Mouse (Mus musculus) heart, postnatal 0 days (tissue): Measurements from ENCODE around the gene 4933424G06Rik.

Experiments
- CTCF ChIP-seq: IDR thresholded peaks from 2 replicates; pipeline ENCODE4 v1.5.1; 2016; ENCODE audit warnings: antibody characterized with exemption, control low read depth, low read depth
- EP300 ChIP-seq: IDR thresholded peaks from 2 replicates; pipeline ENCODE4 v1.6.1; 2016; ENCODE audit warnings: antibody characterized with exemption, low read depth

- TF ChIP-seq CTCF (no peak), EP300 (no peak)
Measured at GRCm38 (mm10) chr1:36797481-36797880, 87.5 kb downstream of the 4933424G06Rik start.
